Comparison of ENCODE assay signal across 21 mouse cellular contexts in genomic region chr10:100038994-100039393, GRCm38 (mm10).
"Had no signal": no experiment of that assay in that cellular context is flagged by ENCODE, and none has a peak within 500 bp of the region (broad histone marks: within the 10 kb centered on the region; RNA-seq: fewer than 3 reads in every experiment).

No protein-coding gene starts in this region.

- ATAC-seq: midbrain, embryonic 15.5 days had no signal

- H3K9me3 ChIP-seq: intestine, embryonic 15.5 days; limb, embryonic 12.5 days; limb, embryonic 15.5 days; lung, embryonic 15.5 days; midbrain, embryonic 12.5 days; midbrain, embryonic 15.5 days; neural tube, embryonic 12.5 days; neural tube, embryonic 15.5 days had no signal

- H3K4me1 ChIP-seq: megakaryocyte, embryonic 14.5 days; midbrain, embryonic 15.5 days; neural tube, embryonic 12.5 days; neural tube, embryonic 15.5 days had no signal

- H3K9ac ChIP-seq: intestine, embryonic 15.5 days; limb, embryonic 12.5 days; limb, embryonic 15.5 days; lung, embryonic 15.5 days; midbrain, embryonic 12.5 days; midbrain, embryonic 15.5 days; neural tube, embryonic 12.5 days; neural tube, embryonic 15.5 days had no signal

- H3K27ac ChIP-seq: intestine, embryonic 15.5 days; limb, embryonic 12.5 days; limb, embryonic 15.5 days; lung, embryonic 15.5 days; midbrain, embryonic 12.5 days; midbrain, embryonic 15.5 days; neural tube, embryonic 12.5 days; neural tube, embryonic 15.5 days had no signal

- H3K4me3 ChIP-seq: intestine, embryonic 15.5 days; limb, embryonic 12.5 days; limb, embryonic 15.5 days; lung, embryonic 15.5 days; megakaryocyte, embryonic 14.5 days; midbrain, embryonic 12.5 days; midbrain, embryonic 15.5 days; neural tube, embryonic 12.5 days; neural tube, embryonic 15.5 days had no signal

- H3K27me3 ChIP-seq: intestine, embryonic 15.5 days; limb, embryonic 12.5 days; limb, embryonic 15.5 days; lung, embryonic 15.5 days; midbrain, embryonic 15.5 days; neural tube, embryonic 12.5 days; neural tube, embryonic 15.5 days had no signal

- H3K4me2 ChIP-seq: intestine, embryonic 15.5 days; limb, embryonic 12.5 days; limb, embryonic 15.5 days; lung, embryonic 15.5 days; midbrain, embryonic 12.5 days; midbrain, embryonic 15.5 days; neural tube, embryonic 12.5 days; neural tube, embryonic 15.5 days had no signal

- H3K36me3 ChIP-seq: intestine, embryonic 15.5 days; limb, embryonic 12.5 days; limb, embryonic 15.5 days; lung, embryonic 15.5 days; midbrain, embryonic 12.5 days; midbrain, embryonic 15.5 days; neural tube, embryonic 12.5 days; neural tube, embryonic 15.5 days had no signal

- DNase-seq: kidney, adult 11 months; kidney, adult 8-10 months; kidney, postnatal 14 days; kidney, postnatal 4 days; left cerebral cortex, postnatal 4 days; lung, adult 18-20 months; lung, postnatal 10 days; lung, postnatal 36 days; right cerebral cortex, adult 18-20 months; right cerebral cortex, postnatal 14 days; thymus, adult 18-20 months; thymus, postnatal 36 days had no signal
